Mouse (Mus musculus): ENCODE data around the gene Sod1.
"Not testable (repeated sequence)": the region's sequence is repeated elsewhere in the genome, so short reads cannot be mapped to it uniquely, and the experiment has no call there.

Gene Sod1

DNA sequence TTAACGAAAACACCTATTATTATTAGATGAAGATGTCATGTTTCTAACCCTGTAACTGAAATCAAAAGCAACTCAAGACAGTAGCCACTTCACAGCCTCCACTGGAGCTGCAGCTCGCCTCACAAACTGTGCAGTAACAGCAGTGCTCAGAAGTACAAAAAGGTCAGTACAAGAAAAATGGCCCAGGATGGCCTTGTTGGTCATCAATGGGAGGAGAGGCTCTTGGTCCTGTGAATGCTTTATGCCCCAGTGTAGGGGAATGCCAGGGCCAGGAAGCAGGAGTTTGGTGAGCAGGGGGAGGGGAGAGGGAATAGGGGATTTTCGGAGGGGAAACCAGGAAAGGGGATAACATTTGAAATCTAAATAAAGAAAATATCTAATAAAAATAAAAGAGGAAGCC, 30.7 kb downstream of the Sod1 start:
- not testable (repeated sequence) for DNase-seq (ENCODE audit: extremely low read depth, insufficient read length, low spot score)

DNA sequence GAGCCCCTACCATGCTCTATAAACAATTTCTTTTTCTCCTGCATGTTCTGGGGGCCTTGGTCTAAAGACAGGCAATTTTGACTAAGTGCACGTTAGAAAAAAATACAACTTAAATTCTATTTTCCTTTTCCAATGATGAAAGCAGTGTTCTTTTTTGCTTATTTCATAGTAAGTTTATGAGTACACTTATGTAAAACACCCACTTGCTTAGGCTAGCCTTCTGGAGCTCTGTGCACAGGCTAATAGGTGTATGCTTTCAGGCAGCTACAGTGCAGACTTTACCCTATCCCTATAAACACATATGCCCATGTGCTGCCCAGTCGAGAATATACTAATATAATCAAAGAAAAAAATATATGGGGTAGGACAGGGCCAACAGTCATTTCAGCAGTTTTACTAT, 32.0 kb downstream of the Sod1 start:
- no peak for DNase-seq (ENCODE audit: extremely low read depth, insufficient read length, low spot score)

DNA sequence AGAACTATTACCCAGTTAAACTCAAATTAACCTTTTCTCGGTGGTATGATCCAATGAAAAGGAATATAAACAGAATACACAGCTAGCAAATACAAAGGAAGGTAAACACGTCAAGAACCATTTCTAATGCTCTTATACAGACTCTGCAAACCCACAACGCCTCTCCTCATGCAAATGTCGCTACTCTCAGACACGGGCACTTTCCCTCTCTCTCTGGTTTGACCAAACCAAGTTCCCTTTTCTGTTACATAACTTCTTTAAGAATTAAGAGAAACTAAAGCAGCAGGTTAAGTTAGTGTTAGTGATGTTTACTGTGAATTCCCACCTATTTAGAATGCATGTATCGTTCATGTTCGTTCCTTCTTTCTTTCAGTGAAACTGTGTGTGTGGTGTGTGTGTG, 38.4 kb downstream of the Sod1 start:
- DNase-seq (ENCODE audit: extremely low read depth, insufficient read length, low spot score), result no peak

DNA sequence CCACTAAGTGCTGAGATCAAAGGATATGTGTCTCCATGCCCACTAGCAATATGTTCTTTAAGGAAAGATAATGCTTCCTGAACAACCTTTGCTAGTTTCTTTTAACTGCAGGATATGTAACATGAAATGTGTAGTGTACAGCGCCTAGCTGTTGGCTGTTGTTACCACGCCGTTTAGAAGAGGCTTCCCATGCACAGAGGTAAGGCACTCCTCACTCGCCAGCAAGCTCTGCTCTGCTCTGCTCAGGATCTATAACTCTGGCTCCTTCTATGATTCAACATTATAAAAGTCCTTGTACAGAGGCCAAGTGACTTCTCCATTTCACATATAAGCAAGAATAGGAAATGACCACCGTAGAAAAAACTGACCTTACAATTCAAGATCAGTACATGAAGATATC, 39.1 kb downstream of the Sod1 start:
- no peak for DNase-seq (ENCODE audit: extremely low read depth, insufficient read length, low spot score)

DNA sequence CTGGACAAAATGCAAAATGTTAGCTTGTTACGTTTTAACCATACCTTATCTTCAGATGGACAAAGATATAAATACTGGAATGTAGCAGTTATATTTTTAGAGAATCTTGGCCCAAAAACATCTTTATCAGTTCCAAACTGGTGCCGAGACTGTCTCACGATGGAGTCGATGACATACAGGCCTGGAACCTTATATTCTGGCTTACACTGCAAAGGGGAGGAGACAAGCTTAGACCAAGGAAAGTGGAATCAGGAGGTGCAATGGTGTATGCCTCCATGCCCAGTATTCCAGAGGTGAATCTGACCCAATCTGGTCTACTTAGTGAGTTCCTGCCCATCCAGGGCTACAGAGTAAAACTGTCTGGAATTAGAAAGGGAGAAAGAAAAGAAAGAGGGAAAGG, 39.5 kb downstream of the Sod1 start:
- no peak for DNase-seq (ENCODE audit: extremely low read depth, insufficient read length, low spot score)

DNA sequence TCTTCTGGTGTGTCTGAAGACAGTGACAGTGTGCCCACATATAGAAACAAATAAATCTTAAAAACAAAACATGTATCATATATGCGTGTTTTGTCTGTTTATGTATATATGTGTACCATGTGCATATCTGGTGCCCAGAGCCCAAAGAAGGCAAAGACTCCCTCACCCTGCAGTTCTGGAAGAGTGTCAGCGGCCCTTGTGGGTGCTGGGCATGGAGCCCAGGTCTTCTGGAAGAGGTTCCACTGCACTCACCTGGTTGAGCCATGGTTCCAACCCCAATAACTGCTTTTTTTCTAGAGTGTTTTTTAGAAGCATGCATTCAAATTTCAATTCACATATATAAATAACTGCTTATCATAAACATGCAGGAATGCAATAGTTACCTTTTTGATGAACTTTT, 41.2 kb downstream of the Sod1 start:
- no peak for DNase-seq (ENCODE audit: extremely low read depth, insufficient read length, low spot score)

DNA sequence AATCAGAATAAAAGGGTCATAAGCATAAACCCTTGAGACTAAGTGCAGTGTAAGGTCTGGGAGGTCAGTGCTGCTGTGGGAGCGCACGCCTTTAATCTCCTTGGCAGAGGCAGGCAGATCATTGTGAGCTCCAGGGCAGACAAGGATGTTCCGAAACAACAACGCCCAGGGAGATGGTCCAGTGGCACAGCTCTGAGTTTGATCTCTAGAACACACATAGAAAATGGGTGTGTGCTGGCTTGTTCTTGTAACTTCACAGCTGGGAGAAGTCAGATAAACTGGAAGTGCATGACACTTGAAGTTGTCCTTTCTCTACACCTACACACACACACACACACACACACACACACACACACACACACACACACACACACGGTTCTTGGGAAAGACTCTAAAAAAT, 43.5 kb downstream of the Sod1 start:
- no peak for DNase-seq (ENCODE audit: extremely low read depth, insufficient read length, low spot score)

DNA sequence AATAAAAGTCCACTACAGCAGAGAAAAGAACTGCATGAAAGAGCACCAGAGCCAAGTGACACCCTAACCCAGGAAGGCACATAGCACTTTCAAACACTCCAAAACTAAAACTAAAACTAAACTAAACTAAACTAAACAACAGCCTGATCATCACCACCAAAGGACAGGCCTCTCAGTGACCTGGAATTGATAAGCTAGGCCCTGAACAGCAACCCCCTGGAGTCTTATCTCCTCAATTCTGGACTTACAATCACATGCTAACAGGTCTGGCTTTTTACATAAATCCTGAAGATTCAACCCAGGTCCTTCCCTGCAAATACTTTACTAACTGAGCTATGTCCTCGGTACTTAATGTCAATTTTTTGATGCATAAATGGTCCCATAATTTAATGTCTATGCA, 44.6 kb downstream of the Sod1 start:
- no peak for DNase-seq (ENCODE audit: extremely low read depth, insufficient read length, low spot score)

DNA sequence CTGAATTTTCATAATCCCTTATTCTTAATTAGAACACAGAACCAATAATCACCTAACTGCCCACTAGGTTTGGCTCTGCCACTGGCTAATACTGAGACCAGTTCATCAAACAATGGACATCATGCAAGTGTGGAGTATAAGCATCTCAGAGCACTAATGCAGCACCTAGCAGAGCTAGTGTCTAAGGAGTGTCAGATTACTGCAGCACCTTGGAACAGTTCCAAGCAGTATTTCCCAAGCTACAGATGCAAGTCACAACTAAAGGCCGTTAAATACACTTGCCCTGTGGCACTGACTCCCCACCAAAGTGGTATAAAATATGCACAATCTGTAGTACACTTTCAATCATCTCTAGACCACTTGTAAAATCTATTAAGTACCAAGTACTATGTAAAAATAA, 46.0 kb downstream of the Sod1 start:
- DNase-seq (ENCODE audit: extremely low read depth, insufficient read length, low spot score), result no peak

DNA sequence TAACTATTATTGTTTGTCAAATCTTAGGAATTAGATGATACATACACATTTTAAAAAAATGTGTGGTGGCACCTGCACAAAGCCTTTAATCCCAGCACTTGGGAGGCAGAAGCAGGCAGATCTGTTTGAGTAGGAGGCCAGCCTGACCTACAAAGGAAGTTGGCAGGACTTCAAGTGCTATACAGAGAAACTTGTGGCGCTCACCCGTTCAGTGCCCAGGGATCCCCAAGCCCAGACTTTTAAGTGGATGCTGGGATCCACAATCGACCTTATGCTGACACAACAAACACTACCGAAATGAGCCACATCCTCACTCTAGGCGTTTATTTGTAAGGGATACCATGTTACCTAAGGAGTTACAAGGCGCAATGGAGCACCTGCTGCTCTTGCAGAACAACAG, 55.0 kb downstream of the Sod1 start:
- no peak for DNase-seq (ENCODE audit: extremely low read depth, insufficient read length, low spot score)

Measured in 3134 (cell line).